Mouse (Mus musculus): ENCODE data around the gene Vmn1r189.
"Not testable (repeated sequence)": the region's sequence is repeated elsewhere in the genome, so short reads cannot be mapped to it uniquely, and the experiment has no call there.

The Vmn1r189 gene

DNA sequence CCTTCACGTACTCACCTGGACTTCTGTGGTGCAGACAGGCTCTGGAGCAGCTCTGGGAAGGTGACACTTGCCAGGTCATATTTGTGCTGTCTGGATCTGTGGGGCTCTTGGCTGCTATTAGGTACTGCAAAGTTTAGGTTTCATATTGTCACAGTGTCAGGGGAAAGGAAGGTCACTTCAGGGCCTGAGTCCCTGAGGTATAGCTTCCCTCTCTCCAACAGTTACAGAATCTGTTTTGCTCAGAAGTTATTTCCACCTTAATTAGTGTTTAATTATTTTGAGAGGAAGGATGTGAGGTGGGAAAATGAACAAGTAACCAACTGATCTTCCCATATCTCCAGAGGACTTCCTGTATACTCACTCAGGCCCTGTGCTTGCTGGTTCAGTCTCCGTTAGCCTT is at the start of gene Vmn1r189:
Vmn1r189 (minus strand) TSS at position 101 of the 400 bp plus-strand sequence.
- DNase-seq = not testable (repeated sequence)

DNA sequence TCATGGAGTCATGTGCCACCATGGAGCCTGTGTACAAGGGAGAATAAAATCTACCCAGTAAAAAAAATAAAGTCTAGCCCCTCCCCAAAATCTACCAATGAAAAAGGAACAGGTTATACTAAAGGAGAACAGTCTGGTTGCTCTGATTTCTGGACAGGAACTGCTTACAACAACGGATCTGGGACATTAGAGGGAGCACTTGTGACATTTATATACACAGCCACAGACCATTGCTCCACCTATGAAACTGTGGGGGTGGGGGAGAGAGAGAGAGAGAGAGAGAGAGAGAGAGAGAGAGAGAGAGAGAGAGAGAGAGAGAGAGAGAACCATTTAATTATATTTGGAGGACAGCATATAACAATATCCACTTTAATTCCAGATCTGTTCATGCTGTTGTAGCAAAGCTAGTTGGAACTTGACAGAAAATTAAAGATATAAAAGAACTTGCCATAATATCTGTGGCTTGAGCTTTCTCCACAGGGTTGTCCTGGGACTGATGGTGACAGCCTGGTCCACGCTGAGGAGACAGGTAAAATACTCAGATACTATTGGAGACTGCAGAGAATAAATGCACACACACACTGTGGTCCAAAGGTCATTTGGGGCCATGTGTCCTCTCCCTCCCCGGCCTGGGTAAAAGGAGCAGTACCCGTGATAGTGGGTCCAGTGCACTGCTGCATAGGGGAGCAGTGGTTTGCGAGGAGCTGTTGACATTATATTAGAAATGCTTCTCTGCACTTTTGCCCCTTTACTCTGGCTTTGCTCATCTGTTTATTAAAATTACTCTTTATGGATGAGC is 31.1 kb upstream of the Vmn1r189 start:
- DNase-seq = not testable (repeated sequence)

DNA sequence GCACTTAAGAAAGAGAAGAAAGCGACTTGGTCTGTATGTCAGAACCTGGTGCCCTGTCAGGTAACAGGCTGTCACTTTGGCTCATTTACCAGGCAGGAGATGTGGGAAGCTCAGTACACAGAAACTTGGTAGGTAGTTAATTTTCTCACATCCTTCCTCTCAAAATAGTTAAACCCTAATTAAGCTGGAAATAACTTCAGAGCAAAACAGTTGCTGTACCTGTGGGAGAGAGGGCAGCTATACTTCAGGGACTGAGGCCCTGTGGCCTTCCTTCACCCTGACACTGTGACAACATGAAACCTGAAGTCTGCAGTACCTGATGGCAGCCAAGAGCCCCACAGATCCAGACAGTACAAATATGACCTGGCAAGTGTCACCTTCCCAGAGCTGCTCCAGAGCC is 21.5 kb downstream of the Vmn1r189 start, which contains the start of gene Vmn1r188:
Vmn1r188 (plus strand) TSS at position 301 of the 400 bp plus-strand sequence.
- not testable (repeated sequence) for DNase-seq

DNA sequence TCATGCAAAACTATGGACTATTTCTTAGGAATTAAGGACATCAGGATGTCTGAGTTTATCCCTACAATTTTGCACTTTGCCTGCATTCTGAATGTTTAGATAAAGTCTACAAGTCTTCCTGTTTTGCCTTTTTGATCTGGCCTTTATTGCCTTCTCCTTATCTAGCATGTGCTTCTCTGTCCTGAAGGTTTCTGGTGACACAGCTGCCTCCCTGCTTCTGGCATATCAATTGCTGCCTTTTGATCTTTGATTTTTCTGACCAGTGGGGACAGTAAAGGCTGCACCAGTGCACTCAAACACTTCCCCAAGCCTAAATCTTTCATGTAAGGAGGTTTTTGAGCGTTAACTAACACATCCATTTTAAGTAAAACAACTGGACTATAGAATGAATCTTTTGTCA is 42.2 kb downstream of the Vmn1r189 start:
- no peak for DNase-seq

DNA sequence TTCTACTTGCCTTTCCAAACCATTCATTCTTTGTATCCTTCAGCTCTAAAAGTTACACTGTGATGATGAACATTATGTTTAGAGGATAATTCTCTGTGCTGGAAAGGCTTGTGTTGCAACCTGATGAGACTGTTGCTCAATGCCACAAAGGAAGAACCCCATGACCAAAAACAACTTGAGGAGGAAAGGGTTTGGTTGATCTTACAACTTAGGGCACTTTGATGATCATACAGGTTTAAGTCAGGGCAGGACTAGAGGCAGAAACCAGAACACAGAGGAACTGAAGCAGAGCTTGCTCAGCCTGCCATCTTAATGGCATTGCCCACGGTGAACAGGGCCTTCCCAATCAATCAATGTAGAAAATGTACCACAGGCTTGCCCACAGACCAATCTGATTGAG is 44.2 kb downstream of the Vmn1r189 start:
- no peak for DNase-seq

DNA sequence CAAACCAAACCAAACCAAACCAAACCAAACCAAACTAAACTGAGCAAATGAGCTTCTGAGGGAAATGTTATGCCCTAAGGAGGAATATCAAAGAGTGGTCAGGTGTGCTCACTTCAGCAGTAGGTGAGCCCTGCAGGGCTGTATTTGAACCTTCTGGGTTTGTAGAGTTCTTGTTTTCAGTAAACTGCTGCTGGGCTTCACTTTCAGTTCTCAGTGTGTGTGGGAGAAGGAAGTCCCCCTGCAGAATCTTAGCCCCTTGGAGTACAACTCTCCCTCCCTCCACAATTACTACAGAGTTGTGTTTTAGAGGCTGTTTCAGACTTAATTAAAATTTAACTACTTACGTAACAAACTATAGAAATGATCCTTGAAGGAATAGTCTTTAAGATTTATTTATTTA is 51.9 kb downstream of the Vmn1r189 start:
- no peak for DNase-seq

DNA sequence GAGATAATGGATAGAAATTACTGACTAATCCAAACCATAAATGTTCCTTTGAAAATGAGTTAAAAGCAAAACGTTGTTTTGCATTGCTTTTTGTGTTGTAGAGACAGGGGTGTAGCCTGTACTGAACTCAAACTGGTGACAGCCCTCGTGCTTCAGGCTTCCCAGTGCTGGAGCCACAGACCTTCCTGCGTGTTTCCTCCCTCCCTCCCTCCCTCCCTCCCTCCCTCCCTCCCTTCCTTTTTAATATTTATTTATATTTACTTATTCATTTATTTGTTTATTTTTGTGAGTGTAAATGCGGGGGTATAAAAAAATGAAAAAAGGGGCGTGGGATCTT is 54.1 kb downstream of the Vmn1r189 start:
- DNase-seq = no peak

DNA sequence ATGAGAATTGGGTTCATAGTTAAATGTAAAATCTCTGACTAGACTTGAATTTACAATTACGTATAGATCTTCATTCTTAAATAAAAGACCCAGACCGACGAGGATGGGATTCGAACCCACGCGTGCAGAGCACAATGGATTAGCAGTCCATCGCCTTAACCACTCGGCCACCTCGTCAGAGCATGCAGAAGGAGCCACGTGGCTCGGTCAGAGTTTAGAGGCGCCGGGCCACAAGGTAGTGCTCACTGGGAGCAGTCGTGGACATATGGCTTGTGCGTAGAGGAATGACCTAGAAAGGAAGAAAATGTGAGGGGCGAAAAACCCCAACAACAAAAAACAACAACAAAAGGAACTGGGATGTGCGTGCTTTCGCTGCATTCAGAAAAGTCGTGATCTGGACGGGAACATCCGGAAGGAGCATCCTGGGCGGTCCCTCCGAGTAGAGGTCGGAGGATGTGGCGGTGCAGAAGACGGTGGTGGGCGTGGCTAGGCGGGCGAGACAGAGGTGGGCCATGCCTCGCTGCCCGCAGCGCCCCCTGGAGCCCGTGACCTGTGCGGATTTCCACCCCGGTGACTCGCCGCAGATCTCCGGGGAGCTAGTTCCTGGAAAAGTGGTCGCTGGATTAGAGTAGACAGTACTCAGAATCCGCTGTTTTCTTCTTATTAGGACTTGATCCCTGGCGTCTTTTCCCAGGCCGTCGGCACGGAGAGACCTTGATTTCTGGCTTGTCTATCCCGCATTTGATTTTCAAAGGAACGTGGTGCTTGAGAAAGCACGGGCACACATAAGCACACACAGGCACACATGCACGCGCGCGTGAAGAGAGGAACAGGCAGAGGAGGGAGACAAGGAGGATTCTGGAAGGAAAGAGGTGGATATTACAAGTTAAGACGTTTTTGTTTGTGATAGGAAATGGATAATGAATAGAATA is 54.8 kb downstream of the Vmn1r189 start:
- peak; percentile 89 for DNase-seq
